In the genomic region with DNA sequence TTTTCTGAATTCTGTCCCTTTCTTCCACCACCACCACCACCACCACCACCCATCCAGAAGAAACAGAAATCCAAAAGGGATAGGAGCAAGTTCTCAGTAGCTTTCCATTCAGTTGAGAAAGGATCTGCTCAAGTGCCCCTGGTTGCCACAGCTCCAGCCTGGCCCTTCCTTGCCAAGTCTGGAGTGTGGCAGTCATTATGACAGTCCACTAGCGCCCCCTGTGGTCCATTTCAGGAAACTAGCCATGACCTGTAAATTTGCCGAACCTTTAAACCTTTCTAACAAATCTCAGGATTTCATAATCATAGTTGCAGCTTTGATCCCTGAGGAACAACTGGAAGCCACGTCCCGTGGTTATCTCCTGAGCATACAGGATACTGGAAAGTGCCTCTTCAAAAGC, we compare ENCODE assay signal across 8 mouse cellular contexts.
DNase-seq lines count a peak whose midpoint lies in the region; ATAC-seq lines count a peak whose summit lies in the region.

No protein-coding gene starts in this region.

- no peak overlapping the region for H3K27ac ChIP-seq in hindbrain, embryonic 14.5 days

- peak; percentile 87 for DNase-seq in NIH3T3 (ENCODE audit: low read depth)
- DNase-seq in c-Kit-positive CD71-positive TER-119-positive erythroid progenitor cells, embryonic 14.5 days (ENCODE audit: low spot score) = peak; percentile 34
- DNase-seq in forelimb bud, embryonic 11.5 days (ENCODE audit: low read depth, low spot score) = peak; percentile 76
- peak; percentile 83 for DNase-seq in hindbrain, embryonic 14.5 days (ENCODE audit: low spot score)
- peak; percentile 65 to 79 for DNase-seq in layer of hippocampus, postnatal 14 days (ENCODE audit: low spot score in 2 of 2)
- peak; percentile 80 to 87 for DNase-seq in lung, postnatal 4 days
- peak; percentile 74 for DNase-seq in right cerebral cortex, postnatal 14 days
- DNase-seq in yolk sac, embryonic 10.5 days (ENCODE audit: low spot score) = peak; percentile 54

- WGBS in hindbrain, embryonic 14.5 days = 14% methylated on average over 4 of the region's 4 CpGs

- H3K4me2 ChIP-seq in hindbrain, embryonic 14.5 days (replicated peaks) = no peak overlapping the region

- no peaks in the 10 kb centered on the region for H3K36me3 ChIP-seq in hindbrain, embryonic 14.5 days (replicated peaks; ENCODE audit: control insufficient read depth, insufficient read depth)

- H3K9ac ChIP-seq in hindbrain, embryonic 14.5 days = no peak overlapping the region

- no peaks in the 10 kb centered on the region for H3K9me3 ChIP-seq in hindbrain, embryonic 14.5 days (ENCODE audit: control insufficient read depth, low read length)

- H3K4me1 ChIP-seq in hindbrain, embryonic 14.5 days (replicated peaks; ENCODE audit: control insufficient read depth, insufficient read depth, low read length) = no peaks in the 10 kb centered on the region

- H3K27me3 ChIP-seq in hindbrain, embryonic 14.5 days (ENCODE audit: control insufficient read depth, insufficient read depth, low read length) = no peaks in the 10 kb centered on the region

- peak; percentile 57; the same call in 1 of the 2 replicates for ATAC-seq in hindbrain, embryonic 14.5 days (ENCODE audit: low FRiP score)

- no peak overlapping the region for H3K4me3 ChIP-seq in hindbrain, embryonic 14.5 days (replicated peaks; ENCODE audit: low read length)

Comparison
In these comparisons a context has a peak if more than half of its experiments do, and no peak if none do; other contexts are left out.
1. DNase-seq: peak in every context shown above with its lines; median percentile 87 in NIH3T3; 84 in lung, postnatal 4 days; 83 in hindbrain, embryonic 14.5 days; 76 in forelimb bud, embryonic 11.5 days; 74 in right cerebral cortex, postnatal 14 days; 72 in layer of hippocampus, postnatal 14 days; 54 in yolk sac, embryonic 10.5 days; 34 in c-Kit-positive CD71-positive TER-119-positive erythroid progenitor cells, embryonic 14.5 days.